Mouse (Mus musculus) olfactory bulb, adult 2 months (tissue): ENCODE measurements around the gene Lrp5.

Experiments
- CTCF ChIP-seq: fragments of 200-500 bp; IDR thresholded peaks from 2 replicates; pipeline ENCODE4 v1.5.1; 2012; ENCODE audit warnings: low read depth, mild to moderate bottlenecking, low read length, moderate library complexity; ENCODE audit not compliant: insufficient read depth
- POLR2A ChIP-seq: fragments of 200-500 bp; IDR thresholded peaks from 2 replicates; pipeline ENCODE4 v1.6.1; 2012; ENCODE audit warnings: mild to moderate bottlenecking, low read depth, low read length, moderate library complexity; ENCODE audit not compliant: insufficient read depth

DNA sequence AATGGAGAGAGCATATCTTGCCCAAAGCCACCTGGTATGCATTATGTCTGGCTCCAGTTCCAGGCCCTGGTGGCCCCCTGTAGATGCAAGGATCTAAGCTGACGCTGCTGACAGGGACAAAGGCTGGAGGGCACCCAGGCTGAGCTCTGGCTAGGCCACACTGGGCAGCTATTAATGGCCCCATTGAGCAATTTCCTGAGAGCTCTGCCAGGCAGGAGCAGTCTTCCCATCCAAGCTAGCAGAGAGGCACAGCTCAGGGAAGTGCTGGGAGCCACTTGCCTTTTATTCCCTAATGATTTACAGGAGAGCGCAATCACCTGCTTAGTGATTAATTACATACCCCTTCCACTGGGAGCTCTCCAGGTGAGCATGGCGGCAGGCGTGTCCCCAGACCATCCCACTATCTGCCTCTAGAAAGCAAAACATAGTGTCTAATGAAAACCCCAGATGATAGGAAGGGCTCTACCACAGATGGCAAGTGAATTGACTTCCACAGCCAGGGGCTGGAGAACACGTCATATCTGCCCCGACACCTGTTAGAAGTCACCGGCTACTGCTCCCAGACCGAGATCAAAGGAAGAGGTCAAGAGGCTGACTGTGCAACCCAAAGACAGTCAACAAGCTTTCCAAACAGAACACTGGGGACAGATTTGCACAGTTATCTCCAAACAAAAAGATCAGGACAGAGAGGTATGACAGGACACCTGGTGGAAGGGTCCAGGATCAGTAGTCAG lies 12.1 kb downstream of the Lrp5 start:
- no peak for TF ChIP-seq CTCF
- no peak for TF ChIP-seq POLR2A
